Mouse (Mus musculus) neural tube, embryonic 13.5 days (tissue): Measurements from ENCODE around the gene Gcgr. TPM values are rescaled to one million over a fixed set of nuclear protein-coding genes. Genes with fewer than 3 reads are reported as not detected.
A peak's percentile ranks its signal among the peaks of the same experiment; 100 is the strongest.

ENCODE experiments used
- ATAC-seq: fragments of 200-750 bp; cut with Nextera tagmentation; 2 replicates; pipeline ENCODE4 v1.8.0; 2017; ENCODE audit warnings: low read depth, mild to moderate bottlenecking, moderate TSS enrichment, moderate library complexity
- H3K27ac ChIP-seq: fragments of 300-500 bp; sonication (generic); replicated peaks from 2 replicates; pipeline ENCODE4 v1.5.1; 2015; ENCODE audit warnings: moderate library complexity, mild to moderate bottlenecking, inconsistent platforms
- H3K27me3 ChIP-seq: fragments of 300-500 bp; sonication (generic); 2 replicates; pipeline ENCODE4 v1.6.1; 2015; ENCODE audit warnings: mild to moderate bottlenecking, inconsistent platforms
- H3K36me3 ChIP-seq: fragments of 300-500 bp; sonication (generic); 2 replicates; pipeline ENCODE4 v1.6.1; 2015; ENCODE audit warnings: mild to moderate bottlenecking, inconsistent platforms
- H3K4me1 ChIP-seq: fragments of 300-500 bp; sonication (generic); replicated peaks from 2 replicates; pipeline ENCODE4 v1.6.1; 2015; ENCODE audit warnings: inconsistent platforms
- H3K4me2 ChIP-seq: fragments of 300-500 bp; sonication (generic); 2 replicates; pipeline ENCODE4 v1.6.1; 2015; ENCODE audit warnings: inconsistent platforms, mild to moderate bottlenecking, moderate library complexity
- H3K4me3 ChIP-seq: fragments of 300-500 bp; sonication (generic); 2 replicates; pipeline ENCODE4 v1.5.1; 2015; ENCODE audit warnings: mild to moderate bottlenecking, inconsistent platforms
- H3K9ac ChIP-seq: fragments of 300-500 bp; sonication (generic); 2 replicates; pipeline ENCODE4 v1.6.1; 2015; ENCODE audit warnings: moderate library complexity, mild to moderate bottlenecking, inconsistent platforms
- H3K9me3 ChIP-seq: fragments of 300-500 bp; sonication (generic); 2 replicates; pipeline ENCODE4 v1.6.1; 2016; ENCODE audit warnings: inconsistent platforms
- WGBS: fragments of 180-500 bp; shearing (Covaris S2); methylation state at CpG from one replicate; pipeline ENCODE4 v1.1.7; 2015; 5-methylcytosine and 5-hydroxymethylcytosine counted together
- polyA plus RNA-seq: library from polyadenylated mRNA; unstranded; fragments of >200 nt; fragmentation: Nextera tagmentation; extraction: Ambion mirVana; gene quantifications from 2 replicates; pipeline ENCODE4 v1.2.1, GENCODE M21; 2015

Gene Gcgr
- polyA plus RNA-seq, 1 experiment from 2014 or later: 0.20 TPM

DNA sequence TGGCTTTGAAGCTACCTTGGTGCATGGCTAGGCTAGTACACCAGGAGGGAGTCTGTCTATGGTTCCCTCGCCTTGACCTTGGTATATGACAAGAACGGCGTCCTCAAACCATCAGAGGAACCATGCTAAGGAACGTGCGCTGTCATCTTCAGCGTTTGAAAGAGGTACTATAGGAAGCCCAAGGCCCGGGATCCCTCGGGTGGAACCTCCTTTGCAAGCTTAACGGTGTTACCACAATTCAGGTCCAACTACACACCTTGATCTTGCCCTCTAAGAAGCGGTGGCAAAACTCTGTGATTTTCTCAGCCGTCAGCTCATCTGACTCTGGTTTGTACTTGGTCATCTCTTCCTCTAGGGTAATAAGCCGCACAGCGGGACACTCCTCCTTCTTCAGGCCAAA lies 32.5 kb downstream of the Gcgr start:
- Histone ChIP-seq H3K9ac (no peak overlapping the region), H3K36me3 (peaks cover 94% of the 10 kb centered on the region), H3K27me3 (no peaks in the 10 kb centered on the region), H3K4me3 (no peak overlapping the region), H3K4me2 (no peak overlapping the region), H3K4me1 (no peaks in the 10 kb centered on the region), H3K27ac (no peak overlapping the region), H3K9me3 (no peaks in the 10 kb centered on the region)
- 96% methylated on average over 13 of the region's 13 CpGs for WGBS
- no peak for ATAC-seq

- no peak overlapping the region for H3K9ac ChIP-seq
- H3K9me3 ChIP-seq: no peaks in the 10 kb centered on the region
- no peak for ATAC-seq
- H3K27me3 ChIP-seq: no peaks in the 10 kb centered on the region
- no peak overlapping the region for H3K27ac ChIP-seq
- H3K4me3 ChIP-seq: no peak overlapping the region
- no peaks in the 10 kb centered on the region for H3K4me1 ChIP-seq
- WGBS: 83% methylated on average over 9 of the region's 9 CpGs
- H3K36me3 ChIP-seq: peaks cover 97% of the 10 kb centered on the region
- no peak overlapping the region for H3K4me2 ChIP-seq
Observed at GRCm38 (mm10) chr11:120565114-120565513, 34.6 kb downstream of the Gcgr start.

DNA sequence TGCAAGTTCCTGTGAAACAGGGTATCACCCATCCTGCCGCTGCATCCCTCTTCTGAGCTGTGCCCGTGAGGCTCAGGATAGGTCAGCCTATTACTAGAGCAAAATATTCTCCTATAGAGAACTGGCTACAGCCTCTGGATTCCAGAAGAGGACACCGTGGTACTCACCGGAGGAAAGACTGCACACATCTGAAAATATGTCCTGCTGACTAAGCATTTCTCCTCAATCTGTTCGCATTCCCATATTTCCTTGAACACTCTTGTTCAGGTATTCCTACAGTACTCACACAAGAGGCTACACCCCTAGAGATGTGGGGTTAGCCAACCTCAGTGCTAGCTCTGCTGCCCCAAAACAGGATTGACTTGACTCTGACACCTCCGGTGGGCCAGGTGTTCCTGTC lies 37.8 kb downstream of the Gcgr start:
- peaks cover 16% of the 10 kb centered on the region for H3K4me1 ChIP-seq
- no peak overlapping the region for H3K4me2 ChIP-seq
- H3K27ac ChIP-seq: no peak overlapping the region
- H3K36me3 ChIP-seq: peaks cover 78% of the 10 kb centered on the region
- H3K4me3 ChIP-seq: no peak overlapping the region
- ATAC-seq: no peak
- 94% methylated on average over 6 of the region's 6 CpGs for WGBS
- no peaks in the 10 kb centered on the region for H3K9me3 ChIP-seq
- no peaks in the 10 kb centered on the region for H3K27me3 ChIP-seq
- H3K9ac ChIP-seq: no peak overlapping the region

- Histone ChIP-seq H3K4me3 (peak overlapping the region; percentile 89), H3K9me3 (no peaks in the 10 kb centered on the region), H3K27me3 (no peaks in the 10 kb centered on the region), H3K27ac (no peak overlapping the region), H3K4me2 (peak overlapping the region; percentile 90), H3K9ac (peak overlapping the region; percentile 96), H3K4me1 (peaks cover 30% of the 10 kb centered on the region), H3K36me3 (peaks cover 51% of the 10 kb centered on the region)
- WGBS: 83% methylated on average over 3 of the region's 3 CpGs
- ATAC-seq: no peak
Observed at GRCm38 (mm10) chr11:120571122-120571521, 40.6 kb downstream of the Gcgr start.

- Histone ChIP-seq H3K4me3 (peak overlapping the region; percentile 89), H3K4me1 (peaks cover 30% of the 10 kb centered on the region), H3K9me3 (no peaks in the 10 kb centered on the region), H3K9ac (peak overlapping the region; percentile 96), H3K36me3 (peaks cover 46% of the 10 kb centered on the region), H3K4me2 (peak overlapping the region; percentile 90), H3K27me3 (no peaks in the 10 kb centered on the region), H3K27ac (peak overlapping the region; percentile 90)
- 17% methylated on average over 11 of the region's 11 CpGs for WGBS
- no peak for ATAC-seq
Observed at GRCm38 (mm10) chr11:120571754-120572416, 41.4 kb downstream of the Gcgr start.

DNA sequence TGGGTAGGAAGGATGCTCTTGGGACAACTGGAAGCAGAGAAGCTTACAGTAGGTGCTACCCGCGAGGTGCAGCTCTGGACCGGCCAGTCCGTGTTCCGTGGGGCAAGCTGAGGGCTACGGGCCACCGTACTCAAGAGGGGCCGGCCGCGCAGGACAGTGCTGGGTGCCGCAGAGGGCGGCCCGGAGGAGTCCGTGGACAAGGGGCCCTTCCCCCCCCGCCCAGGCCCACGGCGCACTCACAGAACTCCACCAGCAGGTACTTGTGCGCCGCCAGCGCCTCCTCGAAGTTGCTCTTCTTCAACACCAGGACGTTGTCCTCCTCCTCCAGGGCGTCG lies 41.9 kb downstream of the Gcgr start:
- Histone ChIP-seq H3K4me2 (peak overlapping the region; percentile 90), H3K9me3 (no peaks in the 10 kb centered on the region), H3K4me3 (peak overlapping the region; percentile 89), H3K9ac (peak overlapping the region; percentile 96), H3K4me1 (peaks cover 30% of the 10 kb centered on the region), H3K27ac (peak overlapping the region; percentile 90), H3K27me3 (no peaks in the 10 kb centered on the region), H3K36me3 (peaks cover 46% of the 10 kb centered on the region)
- under 1% methylated on average over 24 of the region's 24 CpGs for WGBS
- peak; percentile 51; the same call in 1 of the 2 replicates for ATAC-seq

- Histone ChIP-seq H3K4me2 (peak within 1 kb of the TSS; percentile 90), H3K36me3 (peaks cover 46% of the 10 kb centered on the region), H3K27ac (peak within 1 kb of the TSS; percentile 90), H3K4me1 (peaks cover 30% of the 10 kb centered on the region), H3K9ac (peak within 1 kb of the TSS; percentile 96), H3K9me3 (no peaks in the 10 kb centered on the region), H3K27me3 (no peaks in the 10 kb centered on the region), H3K4me3 (peak within 1 kb of the TSS; percentile 89)
- ATAC-seq: peak; percentile 98
- WGBS: under 1% methylated on average over 94 of the region's 94 CpGs
Observed at GRCm38 (mm10) chr11:120572752-120573584, 42.5 kb downstream of the Gcgr start, which contains the start of gene P4hb. TSS of gene P4hb (minus strand) at chr11:120573253.

DNA sequence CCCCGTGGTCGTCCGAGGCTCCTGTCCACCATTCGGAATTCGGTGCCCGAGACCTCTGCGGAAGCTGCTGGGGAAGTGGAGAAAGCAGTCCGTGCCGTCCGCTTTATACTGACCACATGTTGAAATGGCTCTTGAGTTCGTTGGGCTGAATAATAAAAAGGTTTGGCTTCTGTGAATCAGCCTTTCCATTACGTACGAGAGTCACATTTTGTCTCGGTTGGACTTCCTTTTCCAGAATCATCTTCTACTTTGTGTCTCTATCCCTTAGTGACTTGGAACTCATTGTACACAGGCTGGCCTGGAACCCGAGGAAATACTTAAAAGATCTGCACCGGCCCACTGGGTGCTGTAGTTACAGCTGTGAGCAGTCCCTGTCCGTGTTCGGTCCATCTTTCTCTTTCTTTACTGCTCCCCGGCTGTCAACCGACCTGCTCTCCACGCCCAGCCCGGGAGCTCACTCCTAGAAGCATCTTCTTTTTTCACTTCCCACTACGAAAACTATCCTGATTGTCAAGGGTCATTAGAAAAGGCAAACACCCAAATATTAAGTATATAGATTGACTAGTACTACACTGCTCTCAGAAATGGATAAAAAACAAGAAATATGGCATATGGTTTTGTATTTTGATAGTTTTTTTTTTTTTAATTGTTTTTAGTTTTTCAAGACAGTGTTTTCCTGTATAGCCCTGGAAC lies 43.2 kb downstream of the Gcgr start:
- peak overlapping the region; percentile 84 for H3K9ac ChIP-seq
- H3K27ac ChIP-seq: peak overlapping the region; percentile 90
- no peaks in the 10 kb centered on the region for H3K9me3 ChIP-seq
- under 1% methylated on average over 23 of the region's 23 CpGs for WGBS
- no peak; the same call in 1 of the 2 replicates for ATAC-seq
- H3K4me3 ChIP-seq: peak overlapping the region; percentile 89
- H3K4me2 ChIP-seq: peak overlapping the region; percentile 90
- no peaks in the 10 kb centered on the region for H3K27me3 ChIP-seq
- peaks cover 35% of the 10 kb centered on the region for H3K4me1 ChIP-seq
- peaks cover 46% of the 10 kb centered on the region for H3K36me3 ChIP-seq

- peaks cover 47% of the 10 kb centered on the region for H3K36me3 ChIP-seq
- H3K9ac ChIP-seq: peak overlapping the region; percentile 84
- peak overlapping the region; percentile 89 for H3K4me3 ChIP-seq
- H3K27me3 ChIP-seq: no peaks in the 10 kb centered on the region
- H3K4me1 ChIP-seq: peaks cover 40% of the 10 kb centered on the region
- H3K4me2 ChIP-seq: peak overlapping the region; percentile 90
- no peaks in the 10 kb centered on the region for H3K9me3 ChIP-seq
- peak overlapping the region; percentile 90; the same call in 1 of the 2 replicates for H3K27ac ChIP-seq
- 41% methylated on average over 5 of the region's 5 CpGs for WGBS
- ATAC-seq: no peak
Observed at GRCm38 (mm10) chr11:120574278-120574600, 43.7 kb downstream of the Gcgr start.

DNA sequence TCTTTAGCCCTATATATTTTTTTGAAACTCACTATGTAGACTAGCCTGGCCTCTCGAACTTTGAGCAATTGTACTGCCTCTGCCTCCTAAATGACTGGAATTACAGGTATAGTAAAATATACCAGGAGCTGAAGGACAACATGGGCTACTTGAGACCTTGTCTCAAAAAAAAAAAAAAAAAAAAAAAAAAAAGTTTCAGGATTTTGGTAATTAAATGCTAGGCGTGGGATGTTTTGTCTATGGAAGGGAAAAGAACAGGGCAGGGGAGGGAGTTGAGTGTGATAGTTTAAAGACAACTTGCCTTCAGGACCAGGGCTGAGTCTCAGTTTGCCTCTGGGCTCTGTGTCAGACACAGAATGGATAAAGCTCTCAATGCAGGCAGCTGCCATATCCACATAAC lies 44.5 kb downstream of the Gcgr start:
- WGBS: 76% methylated on average over 2 of the region's 2 CpGs
- Histone ChIP-seq H3K4me2 (no peak overlapping the region), H3K36me3 (peaks cover 46% of the 10 kb centered on the region), H3K27me3 (no peaks in the 10 kb centered on the region), H3K9ac (0 out of 2 replicates have a peak overlapping the region, but pooled peaks have one; percentile 84), H3K27ac (no peak overlapping the region), H3K4me3 (no peak overlapping the region), H3K4me1 (peaks cover 48% of the 10 kb centered on the region), H3K9me3 (no peaks in the 10 kb centered on the region)
- ATAC-seq: no peak

DNA sequence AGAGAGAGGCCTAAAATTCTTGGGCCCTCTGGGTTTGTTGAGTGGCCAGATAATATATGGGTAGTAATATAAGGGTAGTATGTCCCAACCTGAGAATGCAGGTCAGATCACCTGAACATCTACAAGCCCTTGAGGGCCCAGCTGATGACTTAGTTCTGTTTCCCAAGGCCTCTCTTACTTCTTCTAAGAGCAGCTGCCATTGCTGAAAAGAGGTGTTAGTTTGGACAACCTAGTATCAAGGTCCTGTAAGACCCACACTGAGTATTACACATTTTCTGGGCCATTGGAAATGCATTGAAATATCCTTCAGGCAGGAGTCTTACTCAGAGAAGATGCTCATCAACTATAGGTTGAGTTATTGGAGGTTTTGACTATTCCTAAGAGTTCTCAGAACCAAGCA lies 45.4 kb downstream of the Gcgr start:
- Histone ChIP-seq H3K4me3 (no peak overlapping the region), H3K36me3 (peaks cover 37% of the 10 kb centered on the region), H3K4me1 (peaks cover 53% of the 10 kb centered on the region), H3K9ac (no peak overlapping the region), H3K27ac (no peak overlapping the region), H3K27me3 (no peaks in the 10 kb centered on the region), H3K9me3 (no peaks in the 10 kb centered on the region), H3K4me2 (no peak overlapping the region)
- ATAC-seq: no peak

- Histone ChIP-seq H3K9me3 (no peaks in the 10 kb centered on the region), H3K4me3 (no peak overlapping the region), H3K4me2 (no peak overlapping the region), H3K27ac (no peak overlapping the region), H3K27me3 (no peaks in the 10 kb centered on the region), H3K4me1 (peaks cover 48% of the 10 kb centered on the region), H3K36me3 (peaks cover 32% of the 10 kb centered on the region), H3K9ac (no peak overlapping the region)
- WGBS: 91% methylated on average over 3 of the region's 3 CpGs
- ATAC-seq: no peak
Observed at GRCm38 (mm10) chr11:120576365-120576981, 46.0 kb downstream of the Gcgr start.
